Mouse (Mus musculus): Measurements from ENCODE around the gene Lmtk2.
A peak's percentile ranks its signal among the peaks of the same experiment; 100 is the strongest.

Lmtk2 gene

DNA sequence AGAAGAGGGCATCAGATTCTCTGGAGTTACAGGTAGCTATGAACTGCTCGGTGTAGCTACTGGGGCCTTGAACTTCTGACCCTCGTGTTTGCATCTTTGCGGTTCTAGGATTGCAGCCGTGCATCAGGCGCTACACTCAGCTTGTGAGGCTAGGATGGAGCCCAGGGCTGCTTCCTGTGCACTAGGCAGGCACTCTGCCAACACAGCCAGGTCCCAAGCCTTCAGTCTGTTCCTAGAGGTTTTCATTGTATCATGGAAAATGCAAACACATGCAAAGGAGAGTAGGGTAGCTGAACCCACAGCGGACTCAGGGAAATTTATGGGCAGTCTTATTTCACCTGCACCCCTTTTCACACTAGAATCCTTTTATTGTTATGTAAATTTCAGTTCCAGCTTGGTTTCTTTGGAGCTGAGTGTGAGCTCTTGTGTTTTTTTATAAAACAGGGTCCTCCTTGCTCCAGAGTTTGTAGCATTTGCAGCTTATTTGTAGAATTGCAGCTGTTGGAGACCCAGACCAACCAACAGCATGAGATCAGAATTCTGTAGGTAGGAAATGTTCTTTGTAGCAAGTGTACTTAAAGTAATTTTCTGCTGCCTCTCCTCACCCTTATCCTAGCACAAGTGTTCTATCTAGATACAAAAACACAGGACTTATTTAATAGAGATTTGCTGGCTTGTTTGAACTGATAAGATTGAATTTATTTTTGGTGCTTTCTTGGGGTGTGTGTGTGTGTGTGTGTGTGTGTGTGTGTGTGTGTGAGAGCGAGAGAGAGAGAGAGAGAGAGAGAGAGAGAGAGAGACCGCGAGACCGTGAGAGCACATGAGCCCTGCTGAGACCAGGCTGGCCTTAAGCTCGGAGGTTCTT, 12.6 kb downstream of the Lmtk2 start:
- no peak for DNase-seq

GRCm38 (mm10) chr5:144114068-144114467, 13.8 kb downstream of the Lmtk2 start:
- DNase-seq: no peak

DNA sequence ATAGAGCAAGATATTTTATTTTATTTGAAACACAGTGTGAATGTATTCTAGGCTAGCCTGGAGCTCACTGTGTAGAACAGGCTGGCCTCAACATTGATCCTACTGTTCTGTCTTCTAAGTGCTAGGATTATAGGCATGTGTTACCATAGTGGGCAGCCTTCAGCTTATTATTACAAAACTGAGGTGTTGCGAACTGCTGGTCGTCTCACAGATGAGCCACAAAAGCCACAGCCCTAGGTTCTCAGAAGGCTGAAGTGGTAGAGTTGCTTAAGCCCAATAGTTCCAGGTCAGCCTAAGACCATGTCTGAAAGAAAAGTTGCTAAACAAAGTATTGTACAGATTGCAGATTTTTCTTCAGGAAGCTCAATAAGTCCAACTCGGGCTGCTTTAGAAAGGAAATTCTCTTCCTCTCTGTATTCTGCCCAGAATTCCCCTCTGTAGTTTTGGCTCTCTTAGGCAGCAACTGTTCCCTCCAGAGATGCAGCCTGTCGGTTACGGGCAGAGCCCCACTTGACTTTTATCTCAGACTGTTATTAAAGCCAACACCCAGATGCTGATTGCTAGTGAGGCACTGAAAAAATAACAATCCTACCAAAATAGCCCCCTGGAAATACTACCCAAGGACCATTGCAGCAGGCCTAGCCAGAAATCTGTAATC, 14.9 kb downstream of the Lmtk2 start:
- DNase-seq: no peak

GRCm38 (mm10) chr5:144115628-144115977, 15.4 kb downstream of the Lmtk2 start:
- DNase-seq: no peak

GRCm38 (mm10) chr5:144118271-144118670, 18.0 kb downstream of the Lmtk2 start:
- no peak for DNase-seq

DNA sequence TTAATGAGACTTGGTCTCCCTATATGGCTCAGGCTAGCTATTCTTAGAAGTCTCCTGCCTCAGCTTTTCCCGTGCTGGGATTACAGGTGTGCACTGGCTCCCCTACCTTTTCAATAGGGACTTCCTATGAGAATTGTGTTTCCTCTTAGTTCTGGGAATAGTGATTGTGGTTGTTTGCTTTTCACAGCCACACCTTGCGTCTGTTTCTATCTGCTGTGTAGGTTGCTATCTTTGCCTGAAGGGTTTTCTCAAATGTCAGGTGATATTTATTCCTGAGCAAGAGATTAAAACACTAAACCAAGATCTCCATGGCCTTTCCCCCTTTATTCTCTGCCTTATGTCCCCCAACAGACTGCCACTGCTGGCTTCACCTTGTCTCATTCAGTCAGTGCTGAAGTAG, 19.1 kb downstream of the Lmtk2 start:
- no peak for DNase-seq

- DNase-seq: no peak
Observed at GRCm38 (mm10) chr5:144121489-144121888, 21.3 kb downstream of the Lmtk2 start.

DNA sequence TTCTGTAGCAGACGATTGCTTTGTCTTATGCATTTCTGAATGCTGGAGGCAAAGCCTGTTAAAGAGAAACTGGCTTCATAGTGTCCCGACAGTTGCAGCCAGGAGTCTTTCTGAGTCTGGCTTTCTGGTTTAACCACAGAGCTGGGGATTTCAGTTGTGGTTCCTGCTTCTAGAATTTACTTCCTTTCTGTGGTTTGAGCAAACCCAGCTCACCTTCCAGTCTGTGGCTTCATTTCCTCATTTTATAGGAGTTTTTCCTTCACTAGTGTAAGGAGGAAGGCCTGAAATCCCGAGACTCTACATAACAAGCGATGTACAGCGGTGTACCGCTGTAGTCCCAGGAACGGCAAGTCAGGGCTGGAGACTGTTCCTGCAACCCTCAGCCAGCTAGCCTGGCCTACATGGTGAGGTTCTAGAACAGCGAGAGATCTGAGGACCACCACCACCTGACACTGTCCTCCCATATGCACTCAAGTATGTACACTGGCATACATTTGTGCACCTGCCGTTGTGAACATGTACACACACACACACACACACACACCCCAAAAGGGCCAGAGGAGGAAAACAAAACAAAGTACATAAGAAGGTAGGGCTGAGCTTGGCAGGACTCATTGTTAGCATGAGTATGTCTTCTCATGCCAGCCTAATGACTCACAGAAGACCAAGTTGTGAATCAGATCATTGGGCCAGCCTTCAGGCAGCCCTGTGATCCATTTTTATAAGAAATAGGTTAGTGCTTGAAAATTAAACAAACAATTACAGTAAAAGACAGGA, 25.9 kb downstream of the Lmtk2 start:
- no peak for DNase-seq

GRCm38 (mm10) chr5:144143531-144143930, 43.3 kb downstream of the Lmtk2 start:
- DNase-seq: no peak

GRCm38 (mm10) chr5:144146898-144147297, 46.7 kb downstream of the Lmtk2 start:
- DNase-seq: no peak

- no peak for DNase-seq
Observed at GRCm38 (mm10) chr5:144149530-144149929, 49.3 kb downstream of the Lmtk2 start.

DNA sequence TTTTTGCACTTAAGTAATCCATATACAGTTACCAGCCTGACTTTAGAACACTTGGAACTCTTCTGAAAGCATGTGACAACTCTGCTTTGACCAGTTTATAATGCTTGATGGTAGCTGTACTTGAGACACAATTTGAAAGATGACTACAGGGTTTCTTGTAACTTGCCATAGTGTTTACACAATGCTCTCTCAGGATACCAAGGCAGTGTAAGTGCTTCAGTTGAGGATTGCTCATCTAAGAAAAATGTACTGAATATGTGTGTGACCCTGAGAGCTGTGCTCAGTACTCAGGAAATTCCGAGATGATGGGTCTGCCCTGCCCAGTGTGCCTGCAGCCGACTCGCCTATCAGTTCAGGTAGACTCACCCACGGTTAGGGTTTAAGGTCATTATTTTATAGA, 51.0 kb downstream of the Lmtk2 start:
- DNase-seq: no peak

DNA sequence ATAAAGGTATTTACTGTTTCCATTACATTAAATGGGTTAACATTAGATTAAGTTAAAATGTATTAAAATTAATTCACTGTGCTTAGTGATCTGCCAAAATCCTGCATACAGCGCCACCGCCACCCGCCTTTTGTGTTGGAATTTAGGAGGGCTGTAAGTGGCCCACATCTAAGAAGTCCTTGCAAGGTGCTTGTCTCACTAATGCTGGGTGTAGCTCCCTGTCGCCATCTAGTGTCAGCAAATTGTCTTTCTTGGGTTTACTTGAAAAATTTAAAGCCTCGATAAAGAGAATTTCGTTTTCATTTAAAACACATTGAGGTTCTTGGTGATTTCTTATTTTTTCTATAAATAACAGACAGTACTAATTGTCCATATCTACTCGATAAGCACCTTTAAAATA, 54.3 kb downstream of the Lmtk2 start:
- DNase-seq: peak; percentile 63

DNA sequence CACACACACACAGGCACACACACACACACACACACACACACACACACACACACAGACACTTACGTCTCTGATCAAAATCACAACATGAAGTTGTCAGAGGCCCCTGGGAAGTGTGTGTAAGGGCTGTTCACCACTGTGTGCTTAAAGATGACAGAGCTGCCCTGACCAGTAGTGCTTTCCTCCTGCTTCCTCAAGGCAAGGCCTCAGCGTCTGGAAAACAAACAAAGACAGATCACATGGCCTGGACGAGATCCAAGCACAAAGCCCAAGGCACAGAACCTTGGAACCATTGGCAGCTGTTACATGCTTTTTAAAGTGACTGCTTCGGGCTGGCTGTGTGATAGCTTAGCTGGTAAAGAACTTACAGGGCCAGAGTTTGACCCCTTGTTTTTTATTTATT, 58.4 kb downstream of the Lmtk2 start:
- DNase-seq: peak; percentile 33

DNA sequence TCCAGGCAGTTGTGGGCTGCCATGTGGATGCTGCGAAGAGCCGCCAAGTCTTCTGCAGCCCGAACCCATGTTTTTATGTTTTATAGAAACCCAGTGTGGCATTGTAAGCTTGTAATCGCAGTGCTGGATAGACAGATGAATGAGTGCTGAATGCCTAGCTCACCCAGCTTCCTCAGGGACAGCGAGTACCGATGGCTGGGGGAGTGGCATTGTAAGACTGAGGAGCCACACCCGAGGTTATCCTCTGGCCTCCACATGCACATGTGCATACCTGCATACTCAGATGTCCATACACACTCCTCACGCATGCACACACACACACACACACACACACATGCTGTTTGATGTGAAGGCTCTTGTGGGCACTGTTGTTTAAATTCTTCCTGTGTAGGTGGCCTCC, 58.9 kb downstream of the Lmtk2 start:
- DNase-seq: no peak

GRCm38 (mm10) chr5:144162080-144162812, 62.0 kb downstream of the Lmtk2 start:
- no peak for DNase-seq

DNA sequence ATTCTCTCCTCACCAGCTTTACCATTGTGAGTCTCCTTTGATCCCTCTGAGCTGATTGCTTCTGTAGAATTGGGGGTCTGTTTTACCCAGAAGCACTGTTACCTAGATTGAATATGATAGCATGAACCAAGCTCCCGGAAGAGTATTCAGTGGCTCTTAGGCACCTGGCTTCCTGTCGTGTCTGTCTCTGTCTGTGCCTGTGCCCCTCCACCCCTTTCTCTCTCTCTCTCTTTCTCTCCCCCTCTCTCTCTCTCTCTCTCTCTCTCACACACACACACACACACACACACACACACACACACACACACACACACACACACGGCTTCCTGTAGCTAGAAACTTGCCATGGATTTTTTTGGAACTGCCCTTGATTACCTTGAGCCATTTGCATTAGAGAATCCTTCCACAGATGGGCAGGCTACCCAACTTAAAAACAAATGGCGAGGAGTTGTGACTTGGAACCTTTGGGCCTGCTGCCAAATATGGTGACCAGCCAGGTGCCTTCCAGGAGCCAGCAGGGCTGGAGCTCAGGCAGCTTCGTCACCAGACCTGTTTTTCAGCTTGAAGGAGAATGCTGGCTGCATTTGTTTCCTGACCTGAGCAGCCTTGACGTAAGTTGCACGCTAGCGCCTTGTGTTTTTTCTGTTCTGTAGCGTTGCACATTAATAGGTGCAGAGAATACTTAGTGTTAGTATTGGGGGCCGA, 62.7 kb downstream of the Lmtk2 start:
- no peak for DNase-seq

GRCm38 (mm10) chr5:144165756-144166155, 65.5 kb downstream of the Lmtk2 start:
- DNase-seq: no peak

- DNase-seq: no peak
Observed at GRCm38 (mm10) chr5:144169275-144169975, 69.2 kb downstream of the Lmtk2 start.

- no peak for DNase-seq
Observed at GRCm38 (mm10) chr5:144173648-144174047, 73.4 kb downstream of the Lmtk2 start.

- DNase-seq: no peak
Observed at GRCm38 (mm10) chr5:144178216-144178615, 78.0 kb downstream of the Lmtk2 start.

GRCm38 (mm10) chr5:144181249-144181648, 81.0 kb downstream of the Lmtk2 start:
- DNase-seq: no peak

Data from right cerebral cortex, postnatal 14 days (tissue).